8 mouse cellular contexts compared by ENCODE assay signal in genomic region chr6:146577310-146578109, GRCm38 (mm10). TPM values are rescaled to one million over a fixed set of nuclear protein-coding genes. Genes with fewer than 3 reads are reported as not detected.
A peak's percentile ranks its signal among the peaks of the same experiment; 100 is the strongest.
DNase-seq lines count a peak whose midpoint lies in the region; ATAC-seq and TF ChIP-seq lines count a peak whose summit lies in the region.

Gene Ints13 (minus strand): TSS chr6:146577835.

- peak within 1 kb of the TSS; percentile 83 for H3K4me3 ChIP-seq in cortical plate, adult 2 months (ENCODE audit: insufficient read depth, low read length)
- peak within 1 kb of the TSS; percentile 93 for H3K4me3 ChIP-seq in megakaryocyte, embryonic 14.5 days (replicated peaks)

- H3K27me3 ChIP-seq in megakaryocyte, embryonic 14.5 days (replicated peaks) = no peaks in the 10 kb centered on the region

- H3K4me1 ChIP-seq in cortical plate, adult 2 months (ENCODE audit: control insufficient read depth, insufficient read depth, low read length) = peaks cover 5% of the 10 kb centered on the region
- H3K4me1 ChIP-seq in megakaryocyte, embryonic 14.5 days = peaks cover 44% of the 10 kb centered on the region

- TF ChIP-seq CTCF in cortical plate, adult 2 months (IDR thresholded peaks at IDR 0.05; ENCODE audit: extremely low read depth, insufficient read depth, low read length) = no peak

- H3K9me3 ChIP-seq in megakaryocyte, embryonic 14.5 days = no peaks in the 10 kb centered on the region

- peak; percentile 88 for TF ChIP-seq POLR2A in cortical plate, adult 2 months (IDR thresholded peaks at IDR 0.05; ENCODE audit: extremely low read depth, insufficient read depth, low read length)

- peak; percentile 79 for ATAC-seq in activated CD4-positive, CD25-positive, alpha-beta regulatory T cell, adult 4 months

- peak within 1 kb of the TSS; percentile 94 for H3K27ac ChIP-seq in cortical plate, adult 2 months (ENCODE audit: insufficient read depth, low read length)

- DNase-seq in gastrocnemius, adult 8-10 months (ENCODE audit: low spot score in 2 of 2) = peak; percentile 94 to 96
- DNase-seq in hindlimb bud, embryonic 11.5 days (ENCODE audit: extremely low spot score, low read depth, low spot score) = peak; percentile 92
- DNase-seq in left cerebral cortex, adult 8-10 months (ENCODE audit: low spot score in 2 of 2) = peak; percentile 90 to 97
- peak; percentile 98 to 99 for DNase-seq in right cerebral cortex, postnatal 10 days (ENCODE audit: low spot score in 2 of 2)
- DNase-seq in urinary bladder, postnatal 25 days (ENCODE audit: low spot score) = peak; percentile 95

- peaks cover 33% of the 10 kb centered on the region for H3K36me3 ChIP-seq in megakaryocyte, embryonic 14.5 days (replicated peaks; ENCODE audit: low read length)

RNA-seq across cellular contexts. Expression of gene Ints13, which starts in this region (rescaled TPM):
- polyA plus RNA-seq in activated CD4-positive, CD25-positive, alpha-beta regulatory T cell, adult 4 months (2017; shearing (Covaris generic)) = 10 to 100 TPM; 63.2 to 79.5 TPM
- polyA plus RNA-seq in cortical plate, adult 2 months (2012; rRNA removed) = 79.8 and 89.3 TPM in 2 replicates
- total RNA-seq in gastrocnemius, adult 8-10 months (2022) = 10 to 100 TPM in 3 of 4 experiments, 1 to 10 TPM in 1; 8.8 to 12.1 (median 11.4) TPM
- 10 to 100 TPM; 29.8 to 44.1 (median 36.3) TPM for total RNA-seq in left cerebral cortex, adult 8-10 months (2022)
- 2.1 and 44.0 TPM in 2 replicates for polyA plus RNA-seq in megakaryocyte, embryonic 14.5 days (2012; ENCODE audit: insufficient read depth, low replicate concordance)

Comparison
In these comparisons a context has a peak if more than half of its experiments do, and no peak if none do; other contexts are left out.
1. Peak in every context shown above with its lines: DNase-seq, ATAC-seq, H3K4me3 ChIP-seq and H3K27ac ChIP-seq.